Mouse (Mus musculus): ENCODE results near the gene Ttc7b. TPM values are rescaled to one million over a fixed set of nuclear protein-coding genes. Genes with fewer than 3 reads are reported as not detected.

Gene Ttc7b
- total RNA-seq, 2 experiments from 2014 or later = 14.9 to 28.9 TPM

DNA sequence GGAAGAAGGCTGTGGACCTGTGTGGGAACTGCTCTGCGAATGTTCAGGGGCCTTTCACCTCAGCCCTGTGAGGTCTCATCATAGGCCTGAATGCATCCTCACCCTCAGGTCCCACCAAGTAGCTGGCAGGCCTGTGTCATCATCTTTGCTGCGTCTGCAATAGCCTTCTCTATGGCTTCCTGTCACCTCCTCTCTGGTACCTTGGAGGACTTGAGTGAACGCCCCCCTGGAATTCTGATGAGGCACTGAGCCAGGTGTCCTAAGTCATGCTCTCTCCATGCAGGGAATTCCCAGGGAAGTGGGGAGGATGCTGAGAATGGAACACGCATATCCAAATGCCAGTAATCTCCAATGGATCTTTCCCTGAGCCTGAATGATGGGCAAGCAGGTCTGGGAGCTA lies 255.7 kb downstream of the Ttc7b start:
- ATAC-seq (replicated peaks; ENCODE audit: poor library complexity, severe bottlenecking) = no peak

GRCm38 (mm10) chr12:100262846-100263245 lies 257.8 kb downstream of the Ttc7b start:
- no peak for ATAC-seq (replicated peaks; ENCODE audit: poor library complexity, severe bottlenecking)

- ATAC-seq (replicated peaks; ENCODE audit: poor library complexity, severe bottlenecking) = no peak
Measured at GRCm38 (mm10) chr12:100261761-100262160, 258.9 kb downstream of the Ttc7b start.

DNA sequence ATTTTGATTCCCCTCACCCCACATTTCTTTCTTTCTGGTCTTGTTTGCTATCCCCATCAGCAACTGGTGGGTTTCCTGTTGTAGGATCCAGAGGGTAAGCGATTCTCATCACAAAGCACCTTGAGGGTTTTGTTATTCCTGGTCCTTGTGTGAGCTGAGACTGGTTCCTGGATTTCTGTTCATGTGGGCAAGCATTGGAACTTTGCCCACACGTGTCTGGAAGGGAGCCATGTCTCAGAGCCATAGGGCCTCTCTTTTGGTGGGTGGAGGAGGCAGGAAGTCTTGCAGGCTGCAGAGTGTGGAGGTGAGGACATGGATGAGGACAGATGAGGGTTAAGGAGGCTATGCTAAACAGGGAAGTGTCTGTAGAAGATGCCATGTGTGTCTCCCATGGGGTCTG lies 260.5 kb downstream of the Ttc7b start:
- ATAC-seq (replicated peaks; ENCODE audit: poor library complexity, severe bottlenecking) = no peak

DNA sequence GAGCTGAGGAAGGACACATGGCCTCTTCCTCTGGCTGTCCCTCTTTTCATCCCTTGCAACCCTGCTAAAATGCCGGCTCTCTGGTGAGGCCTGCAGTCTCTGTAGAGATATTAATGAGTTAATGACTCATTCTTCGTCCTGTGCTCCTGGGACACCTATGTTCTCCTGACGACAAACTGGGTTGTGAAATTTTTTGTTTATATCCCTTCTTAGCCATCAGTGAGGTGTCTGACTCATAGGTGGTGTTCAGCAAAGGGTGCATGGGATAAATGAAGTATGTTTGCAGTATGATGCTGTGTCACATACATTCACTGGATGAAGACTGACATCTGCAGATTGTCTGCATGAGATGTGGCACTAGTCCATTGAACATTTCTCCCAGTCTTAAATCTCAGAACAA lies 262.8 kb downstream of the Ttc7b start:
- no peak for ATAC-seq (replicated peaks; ENCODE audit: poor library complexity, severe bottlenecking)

DNA sequence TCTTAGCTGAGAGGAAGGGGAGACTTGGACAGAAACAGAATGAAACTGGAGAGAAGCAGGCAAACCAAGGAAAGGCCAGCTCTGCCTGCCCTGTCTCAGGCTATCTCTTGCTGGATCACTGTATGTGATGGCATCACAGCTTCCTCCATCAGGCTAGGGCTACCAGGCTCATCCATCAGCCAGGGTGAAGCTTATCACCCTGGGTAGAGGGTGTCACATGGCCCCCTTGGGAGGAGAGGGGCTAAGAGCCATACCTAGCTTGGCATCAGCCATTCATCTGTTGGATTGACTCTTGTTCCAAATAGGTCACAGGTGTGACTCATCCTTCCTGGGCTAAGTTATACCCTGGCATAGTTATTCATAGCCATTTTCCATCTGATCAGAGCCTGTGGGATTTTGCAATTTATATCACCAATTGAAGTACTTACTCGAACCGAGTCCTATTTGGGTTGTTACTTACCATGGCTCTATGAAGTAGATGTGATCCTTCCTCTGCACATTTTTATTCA lies 265.1 kb downstream of the Ttc7b start:
- ATAC-seq (replicated peaks; ENCODE audit: poor library complexity, severe bottlenecking) = no peak

DNA sequence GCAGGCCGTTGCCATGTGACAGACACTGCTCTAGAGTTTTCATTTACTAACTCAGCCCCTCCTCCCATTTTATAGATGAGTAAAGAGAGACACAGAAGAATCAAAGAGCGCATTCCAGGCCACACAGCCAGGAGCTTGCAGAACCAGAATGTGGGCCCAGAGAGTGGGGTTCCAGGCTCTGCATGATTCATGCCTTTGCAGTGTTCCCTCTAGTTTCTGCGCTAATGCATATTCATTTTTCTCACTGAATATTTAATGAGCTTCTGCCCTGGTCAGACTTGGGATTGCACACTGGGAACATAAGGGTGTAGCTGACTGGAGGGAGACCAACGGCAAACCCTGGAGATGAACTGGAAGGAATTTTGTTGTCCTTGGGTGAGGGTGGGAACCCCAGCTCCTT lies 266.2 kb downstream of the Ttc7b start:
- no peak for ATAC-seq (replicated peaks; ENCODE audit: poor library complexity, severe bottlenecking)

Other genes starting within 250 kb of the Ttc7b start
- gene Rps6ka5, start 206.2 kb upstream of the Ttc7b start, total RNA-seq (2014; fragmentation: Nextera tagmentation) = 22.1 and 24.8 TPM in 2 replicates
- 34.5 and 40.2 TPM in 2 replicates for gene Rps6ka5, start 206.2 kb upstream of the Ttc7b start, total RNA-seq (2017)